Mouse (Mus musculus) left cerebral cortex, postnatal 10 days (tissue): Measurements from ENCODE around the gene Gm42878. TPM values are rescaled to one million over a fixed set of nuclear protein-coding genes. Genes with fewer than 3 reads are reported as not detected.
A peak's percentile ranks its signal among the peaks of the same experiment; 100 is the strongest.
"Not testable (repeated sequence)": the region's sequence is repeated elsewhere in the genome, so short reads cannot be mapped to it uniquely, and the experiment has no call there.

Experiments
- DNase-seq, 2 experiments: peaks; one replicate each; pipeline ENCODE4 v3.0.0; 2021 to 2022; ENCODE audit warnings: low spot score in 2 of 2, mixed read lengths in 1 of 2; ENCODE audit errors: extremely low spot score in 1 of 2
- intact Hi-C: fragments of 180-260 bp; cut with DNase I; formaldehyde crosslinking; loops from one replicate; pipeline ENCODE4 v1.15.1; 2025
- total RNA-seq, 2 experiments: library from RNA; stranded (reverse); gene quantifications; 2 replicates each; pipeline ENCODE4 v1.2.3; 2021

The Gm42878 gene
- total RNA-seq, 2 experiments from 2014 or later, result not detected

DNA sequence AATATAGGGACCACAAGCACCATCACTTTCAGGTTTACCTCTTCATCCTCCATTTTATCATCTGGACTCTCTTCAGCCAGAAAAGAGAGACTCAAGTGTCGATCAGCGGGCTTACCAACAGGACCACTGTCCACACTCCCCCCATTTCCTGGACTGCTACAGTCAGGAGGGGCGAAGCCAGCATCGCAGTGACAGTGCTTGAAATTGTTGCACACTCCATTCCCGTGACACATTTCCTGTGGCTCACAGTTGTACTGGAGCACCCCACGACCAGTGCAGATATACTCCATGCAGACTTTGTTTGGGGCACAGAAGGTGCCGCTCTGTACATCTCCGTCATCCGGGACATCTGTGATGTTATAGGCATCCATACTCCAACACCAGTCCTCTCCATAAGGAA lies 26.3 kb downstream of the Gm42878 start:
- no peak for DNase-seq
- intact Hi-C loops, result no loop called here

DNA sequence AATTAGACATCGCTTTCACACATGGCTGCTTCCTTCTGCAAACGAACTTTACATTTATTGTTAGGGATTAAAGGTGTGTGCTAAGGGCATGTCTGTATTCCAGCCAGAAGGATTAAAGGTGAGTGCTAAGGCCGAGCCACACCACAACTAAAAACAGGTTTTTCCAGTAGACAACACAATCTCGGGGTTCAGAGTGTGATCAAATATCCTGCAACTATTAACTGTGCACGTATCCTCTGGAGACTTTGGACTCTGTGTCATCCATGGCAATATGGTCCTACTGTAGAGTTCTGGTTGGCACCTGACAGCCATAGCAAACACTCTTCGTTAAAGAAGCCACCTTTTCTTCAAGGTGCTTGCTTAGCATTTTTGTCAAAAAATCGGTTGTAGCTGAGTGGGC lies 35.3 kb downstream of the Gm42878 start:
- DNase-seq, result no peak

DNA sequence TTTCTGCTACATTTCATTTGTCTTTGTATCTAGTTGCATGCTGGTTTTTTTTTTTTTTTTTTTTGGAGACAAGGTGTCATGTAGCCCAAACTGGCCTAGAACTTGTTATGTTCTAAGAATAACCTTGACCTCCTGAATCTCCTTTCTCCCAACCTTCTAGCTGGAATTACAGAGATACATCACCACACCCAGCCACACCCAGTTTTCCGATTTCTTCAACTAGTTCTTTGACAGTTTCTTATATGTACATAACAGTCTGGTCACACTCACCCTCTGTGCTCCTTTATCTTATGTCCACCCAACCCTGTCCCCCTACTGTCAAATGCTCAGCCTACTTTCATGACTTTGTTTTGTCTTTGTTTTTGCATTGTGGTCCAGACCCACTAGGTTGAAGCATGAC lies 38.4 kb downstream of the Gm42878 start:
- intact Hi-C loops, result no loop called here
- DNase-seq, result no peak

More for the DNA sequence above, 35.3 kb downstream of the Gm42878 start:
- intact Hi-C loops, result no loop called here

DNA sequence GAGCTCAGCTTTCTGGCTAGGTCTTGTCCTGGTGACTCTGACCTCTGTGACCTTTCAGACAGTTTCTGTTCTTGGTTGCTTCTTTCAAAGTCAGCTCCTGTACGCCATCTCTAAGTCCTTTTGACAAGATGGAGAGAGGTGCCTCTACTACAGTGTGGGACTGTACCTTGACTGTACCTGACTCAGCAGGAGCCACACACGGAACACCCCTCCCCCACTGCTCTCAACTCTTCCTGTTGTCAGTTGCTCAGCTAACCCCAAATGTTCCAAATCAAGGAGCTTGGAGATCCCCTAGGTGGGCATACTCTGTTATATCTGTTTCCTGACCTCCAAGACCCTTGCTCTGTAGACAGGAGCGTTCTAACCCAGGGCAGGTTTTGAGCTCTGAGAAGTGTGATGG lies 42.1 kb downstream of the Gm42878 start, which contains the start of gene Adam1b:
TSS of gene Adam1b (minus strand) at position 205 of the 400 bp plus-strand sequence.
- DNase-seq, result no peak
- intact Hi-C loops, result no loop called here

DNA sequence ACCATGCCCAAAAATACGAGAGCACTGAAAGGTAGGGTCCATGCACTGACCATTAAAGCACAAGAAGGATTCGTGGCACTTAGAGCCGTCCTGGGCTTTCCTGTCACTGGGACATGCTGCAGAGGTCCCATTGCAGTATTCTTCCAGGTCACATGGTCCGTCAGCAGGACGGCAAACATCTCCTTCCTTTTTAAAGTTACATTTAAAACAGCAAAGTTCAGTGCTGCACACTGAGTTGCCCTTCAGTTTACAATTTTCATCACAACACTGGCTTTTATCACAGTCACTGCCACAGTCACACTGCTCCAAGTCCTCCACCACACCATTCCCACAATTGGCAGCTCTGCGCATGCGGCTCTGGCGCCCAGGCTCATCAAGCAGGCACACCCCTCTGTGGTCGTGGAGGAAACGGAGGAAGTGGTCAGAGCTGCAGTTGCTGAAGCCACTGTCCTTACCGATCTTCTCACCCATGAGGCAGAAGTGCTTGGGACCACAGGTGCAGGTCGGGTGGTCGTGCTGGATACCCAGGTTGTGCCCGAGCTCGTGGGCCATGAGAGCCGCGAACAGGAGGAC lies 43.8 kb downstream of the Gm42878 start:
- intact Hi-C loops, result not testable (repeated sequence)

DNA sequence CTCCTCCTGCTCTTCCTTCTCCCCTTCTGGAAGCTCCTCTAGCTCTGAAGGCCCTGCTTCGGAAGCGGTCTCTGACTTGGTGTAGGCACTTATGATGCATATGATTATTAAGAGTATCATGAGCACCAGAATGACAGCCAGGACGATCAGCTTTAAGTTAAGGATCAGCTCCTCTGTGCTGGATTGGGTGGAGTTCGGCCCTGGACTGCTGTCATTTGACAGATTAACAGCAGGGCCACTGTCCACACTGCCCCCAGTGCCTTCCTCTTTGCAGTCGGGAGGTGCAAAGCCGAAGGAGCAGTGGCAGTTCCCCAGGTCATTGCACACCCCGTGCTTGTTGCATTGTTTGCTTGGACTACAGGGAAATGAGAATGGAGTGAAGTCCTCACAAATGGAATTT lies 44.6 kb downstream of the Gm42878 start:
- intact Hi-C loops, result no loop called here
- DNase-seq, result no peak

More for the DNA sequence above, 43.8 kb downstream of the Gm42878 start:
- DNase-seq, result not testable (repeated sequence)

DNA sequence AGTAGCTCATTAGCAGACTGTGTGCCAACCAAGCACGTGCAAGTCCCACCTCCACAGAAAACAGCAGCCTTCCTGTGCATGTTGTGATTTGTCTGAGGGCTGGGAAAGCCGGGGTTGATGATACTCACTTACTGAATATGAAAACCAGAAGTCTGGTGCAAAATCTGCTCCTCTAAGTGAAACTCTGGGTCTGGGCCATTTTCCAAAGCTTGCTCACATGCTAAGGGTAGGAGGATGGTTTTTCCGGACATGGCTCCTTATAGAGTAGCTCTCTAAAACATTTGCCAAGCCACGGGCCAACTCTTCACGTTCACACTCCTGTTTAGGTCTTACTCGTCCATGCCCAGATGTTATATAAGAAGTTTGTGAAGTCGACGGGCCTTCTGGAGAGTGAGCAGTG lies 52.0 kb downstream of the Gm42878 start:
- intact Hi-C loops, result no loop called here
- peak; percentile 37 to 63 for DNase-seq

DNA sequence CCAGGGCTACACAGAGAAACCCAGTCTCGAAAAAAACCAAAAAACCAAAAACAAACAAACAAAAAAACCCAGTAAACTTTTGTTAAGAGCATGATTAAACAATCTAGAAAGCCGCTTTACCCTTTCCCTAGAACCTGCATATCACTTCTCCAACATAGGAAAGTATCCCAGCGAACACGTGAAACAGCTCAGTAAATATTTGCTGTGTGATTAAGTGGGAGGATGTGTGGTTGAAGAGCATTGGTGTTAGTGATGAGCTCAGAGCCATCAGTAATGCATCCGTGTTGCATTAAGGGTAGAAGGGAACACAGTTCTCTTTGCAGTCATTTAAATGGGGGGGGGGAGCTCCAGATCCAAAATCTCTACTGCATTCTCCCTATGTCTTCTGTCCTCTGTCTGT lies 60.5 kb downstream of the Gm42878 start:
- DNase-seq, result no peak
- intact Hi-C loops, result no loop called here

DNA sequence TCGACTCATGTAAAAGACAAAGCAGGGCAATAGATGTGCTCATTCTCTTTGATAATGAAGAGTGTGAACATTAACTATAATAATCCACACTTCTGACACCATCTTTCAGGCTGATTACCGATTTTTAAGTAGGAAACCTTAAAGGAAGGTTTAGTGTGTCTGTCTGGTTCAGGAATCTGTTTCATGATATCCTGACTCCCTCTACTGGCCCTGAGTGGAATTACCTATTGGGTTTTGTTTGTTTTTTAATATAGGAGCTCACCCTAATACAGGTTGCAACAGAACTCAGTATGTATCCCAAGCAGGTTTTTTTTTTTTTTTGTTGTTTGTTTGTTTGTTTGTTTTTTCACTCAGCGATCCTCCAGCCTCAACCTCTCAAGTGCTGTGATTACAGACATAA lies 67.6 kb downstream of the Gm42878 start:
- peak in 1 of 2 experiments; percentile 64 for DNase-seq
- intact Hi-C loops, result loop anchor here (5.0 kb wide), 1 partner anchor 35 kb away; no protein-coding TSS in a partner anchor

DNA sequence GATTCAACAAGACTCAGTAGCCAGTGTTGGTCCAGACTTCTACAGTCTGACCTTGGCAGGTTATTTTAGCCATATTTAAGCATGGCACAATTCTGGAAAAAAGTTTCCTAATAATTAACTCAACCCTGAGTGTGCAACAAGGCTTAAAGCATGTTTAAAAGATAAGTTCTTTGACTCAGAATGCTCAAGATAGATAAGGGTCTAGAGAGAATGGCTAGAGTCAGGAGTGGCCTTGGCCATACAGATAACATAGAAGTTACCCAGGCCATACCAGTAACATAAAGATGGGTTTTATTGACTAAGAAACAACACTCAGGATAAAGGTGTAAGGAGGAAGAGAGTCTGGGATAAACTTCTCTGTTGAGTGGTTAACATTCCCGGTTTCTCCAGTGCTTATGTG lies 69.2 kb downstream of the Gm42878 start:
- DNase-seq, result no peak
- intact Hi-C loops, result loop anchor here (5.0 kb wide), 1 partner anchor 34 kb away; no protein-coding TSS in a partner anchor

DNA sequence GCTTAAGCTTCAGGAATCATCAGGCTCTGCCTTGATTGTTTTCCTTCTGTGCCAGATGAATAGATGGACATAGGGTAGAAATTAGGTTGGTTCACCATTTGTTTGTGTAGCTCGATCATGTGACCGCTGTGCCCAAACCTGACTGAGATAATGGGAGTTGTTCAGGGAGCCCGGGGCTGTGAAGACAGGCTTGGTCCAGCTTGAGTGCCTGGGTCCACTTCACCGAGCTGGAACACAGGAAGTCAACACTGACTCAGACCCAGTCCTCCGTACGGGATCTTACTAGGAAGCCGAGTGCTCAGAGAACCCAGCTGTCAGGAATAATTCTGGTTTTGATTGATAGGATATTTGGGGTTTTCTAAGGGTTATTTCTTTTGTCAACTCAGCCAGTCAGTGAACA lies 70.7 kb downstream of the Gm42878 start:
- DNase-seq, result no peak
- intact Hi-C loops, result loop anchor here (5.0 kb wide), 1 partner anchor 32 kb away; no protein-coding TSS in a partner anchor

DNA sequence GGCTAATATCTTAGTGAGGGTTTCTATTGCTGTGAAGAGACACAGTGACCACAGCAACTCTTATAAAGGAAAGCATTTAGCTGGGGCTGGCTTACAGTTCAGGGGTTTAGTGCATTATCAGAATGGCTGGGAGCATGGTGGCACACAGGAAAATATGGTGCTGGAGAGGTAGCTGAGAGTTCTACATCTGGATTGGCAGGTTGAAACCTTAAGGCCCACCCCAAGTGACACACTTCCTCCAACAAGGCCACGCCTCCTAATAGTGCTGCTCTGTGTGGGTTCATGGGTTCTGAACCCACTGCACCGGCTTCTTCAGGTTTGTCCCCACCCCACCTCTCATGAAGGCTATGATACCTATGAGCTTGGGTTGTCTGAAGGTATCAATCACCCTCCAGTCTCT lies 72.9 kb downstream of the Gm42878 start:
- intact Hi-C loops, result no loop called here
- no peak for DNase-seq

DNA sequence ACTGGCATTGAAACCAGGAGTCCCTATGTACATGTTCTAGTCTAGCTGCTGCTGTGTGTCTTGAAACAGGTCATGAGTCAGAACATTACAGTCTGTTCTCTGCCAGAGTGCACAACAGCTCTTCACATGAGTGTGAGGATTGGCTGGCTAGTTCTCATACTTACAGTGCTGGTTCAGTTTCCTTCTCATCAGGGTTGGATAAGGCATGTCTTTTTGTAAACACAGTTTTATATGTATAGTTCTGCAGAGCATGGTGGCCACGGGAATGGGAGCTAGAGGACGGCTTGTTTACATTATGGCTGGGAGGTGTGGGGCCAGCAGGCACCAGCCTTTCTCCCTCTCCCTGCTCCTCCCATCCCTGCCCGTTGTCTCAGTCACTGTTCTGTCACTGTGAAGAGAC lies 75.7 kb downstream of the Gm42878 start:
- no peak for DNase-seq
- intact Hi-C loops, result no loop called here

Other genes starting within 250 kb of the Gm42878 start
- 100 to 1,000 TPM in 1 of 2 experiments, 10 to 100 TPM in 1; 97.9 to 105 TPM for gene Trafd1, start 159.8 kb downstream of the Gm42878 start, total RNA-seq
- gene Naa25, start 147.5 kb downstream of the Gm42878 start, total RNA-seq, result 10 to 100 TPM; 48.3 to 50.1 TPM
- gene Tmem116, start 93.6 kb downstream of the Gm42878 start, total RNA-seq, result 1 to 10 TPM; 4.4 to 5.5 TPM
- 100 to 1,000 TPM; 172 to 181 TPM for gene Erp29, start 93.0 kb downstream of the Gm42878 start, total RNA-seq
- not detected for gene Adam1b, start 42.0 kb downstream of the Gm42878 start, total RNA-seq
- 1 to 10 TPM; 8.1 to 8.2 TPM for gene Adam1a, start within 50 bp of the Gm42878 start, total RNA-seq
- 10 to 100 TPM; 78.6 to 79.8 TPM for gene Mapkapk5, start 423 bp upstream of the Gm42878 start, total RNA-seq
- gene Aldh2, start 48.3 kb upstream of the Gm42878 start, total RNA-seq, result 10 to 100 TPM; 71.5 to 72.7 TPM
- gene Acad12, start 73.5 kb upstream of the Gm42878 start, total RNA-seq, result 1 to 10 TPM; 4.0 to 5.4 TPM
- gene Acad10, start 115.0 kb upstream of the Gm42878 start, total RNA-seq, result 1 to 10 TPM; 2.2 to 2.5 TPM
- 10 to 100 TPM; 50.4 to 51.8 TPM for gene Brap, start 115.1 kb upstream of the Gm42878 start, total RNA-seq
- gene Atxn2, start 165.9 kb upstream of the Gm42878 start, total RNA-seq, result 100 to 1,000 TPM; 264 to 274 TPM